Comparison of ENCODE assay signal across 16 mouse cellular contexts in the genomic region with DNA sequence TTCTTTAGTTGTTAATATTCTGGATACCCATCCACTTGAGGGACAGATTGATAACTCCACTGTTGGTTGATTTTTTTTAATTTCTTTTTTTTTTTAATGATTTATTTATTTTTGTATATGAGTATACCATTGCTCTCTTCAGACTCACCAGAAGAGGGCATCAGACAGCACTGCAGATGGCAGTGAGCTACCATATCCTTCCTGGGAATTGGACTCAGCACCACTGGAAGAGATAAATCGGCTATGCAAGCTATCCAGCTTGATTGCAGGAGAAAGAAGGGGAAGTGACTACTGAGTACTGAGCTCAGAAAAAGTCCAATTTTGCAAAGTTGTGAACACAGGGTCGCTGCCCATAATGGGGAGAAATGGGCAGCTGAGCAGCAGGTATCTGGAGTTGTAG. TPM values are rescaled to one million over a fixed set of nuclear protein-coding genes. Genes with fewer than 3 reads are reported as not detected.
DNase-seq lines count a peak whose midpoint lies in the region; TF ChIP-seq lines count a peak whose summit lies in the region.
"Not testable (repeated sequence)": the region's sequence is repeated elsewhere in the genome, so short reads cannot be mapped to it uniquely, and the experiment has no call there.
"Had no signal": no experiment of that assay in that cellular context is flagged by ENCODE, and none has a peak within 500 bp of the region (broad histone marks: within the 10 kb centered on the region; RNA-seq: fewer than 3 reads in every experiment).

No protein-coding gene starts in this region.

- not testable (repeated sequence) for H3K9ac ChIP-seq in CH12.LX (ENCODE audit: insufficient read depth, low read depth); ES-Bruce4 (ENCODE audit: low read depth, poor library complexity, severe bottlenecking)
- peak overlapping the region; percentile 32; the same call in 1 of the 2 replicates for H3K9ac ChIP-seq in ES-E14 (ENCODE audit: insufficient read depth, low read depth, low read length, poor library complexity, severe bottlenecking)

- in situ Hi-C loops in CH12.LX (cut with MboI; ENCODE audit: low pct_ligation_motif_present, low pct_unique_long_range_greater_than_20kb, low sequenced_read_pairs); ES-E14 (cut with MboI; ENCODE audit: low sequenced_read_pairs in 2 of 2, unreplicated experiment in 2 of 2): not testable (repeated sequence)

- not testable (repeated sequence) for H3K36me3 ChIP-seq in CH12.LX (replicated peaks in 1 of 2; ENCODE audit: control insufficient read depth in 1 of 2, insufficient read depth in 1 of 2, low read length in 1 of 2); ES-Bruce4 (ENCODE audit: control insufficient read depth, insufficient read depth, low read length, poor library complexity, severe bottlenecking); ES-E14 (ENCODE audit: control insufficient read depth, insufficient read depth, low read length, poor library complexity, severe bottlenecking)

- not testable (repeated sequence) for TF ChIP-seq RAD21 in CH12.LX (IDR thresholded peaks at IDR 0.05; ENCODE audit: low read depth, low read length)

- peak overlapping the region; percentile 23 to 59 (median 44) for H3K4me3 ChIP-seq in CH12.LX (replicated peaks in 1 of 3; ENCODE audit: low read depth in 2 of 3, low read length in 2 of 3, poor library complexity in 1 of 3)
- H3K4me3 ChIP-seq in ES-Bruce4 (ENCODE audit: low read depth, low read length): peak overlapping the region; percentile 58
- H3K4me3 ChIP-seq in ES-E14 (ENCODE audit: insufficient read depth in 1 of 2, low read depth in 1 of 2, low read length in 2 of 2, poor library complexity in 1 of 2, severe bottlenecking in 1 of 2): peak overlapping the region; percentile 62 to 89

- H3K9me3 ChIP-seq in CH12.LX (replicated peaks; ENCODE audit: low read length); ES-Bruce4 (replicated peaks; ENCODE audit: control insufficient read depth, insufficient read depth, low read length, poor library complexity, severe bottlenecking); ES-E14 (ENCODE audit: control insufficient read depth, insufficient read depth, low read depth, low read length): not testable (repeated sequence)

- peak overlapping the region; percentile 46 for H3K27ac ChIP-seq in CH12.LX (ENCODE audit: insufficient read depth, low read depth)
- peak overlapping the region; percentile 72 for H3K27ac ChIP-seq in ES-Bruce4 (ENCODE audit: insufficient read depth, low read length)
- H3K27ac ChIP-seq in ES-E14 (ENCODE audit: insufficient read depth, low read depth, low read length, poor library complexity, severe bottlenecking): peak overlapping the region; percentile 71; the same call in 1 of the 2 replicates

- not testable (repeated sequence) for TF ChIP-seq EP300 in CH12.LX (IDR thresholded peaks at IDR 0.05; ENCODE audit: low read length); ES-Bruce4 (IDR thresholded peaks at IDR 0.05; ENCODE audit: insufficient read depth, low read depth, low read length)

- dilution Hi-C loops in CH12.LX (cut with MboI; ENCODE audit: extremely low pct_ligation_motif_present, extremely low pct_unique_long_range_greater_than_20kb, low sequenced_read_pairs): not testable (repeated sequence)

- DNase-seq in 3T3-L1 (ENCODE audit: low read depth, low spot score) (peak; percentile 74), CH12.LX (ENCODE audit: extremely low read depth) (peak; percentile 29), ES-E14 (ENCODE audit: low read depth, low spot score) (peak; percentile 40), MN1 (ENCODE audit: low spot score) (peak; percentile 22), R1 (ENCODE audit: low read depth, low spot score) (peak; percentile 79), ZHBTc4 (ENCODE audit: low read depth, low spot score) (peak; percentile 71)

- peak overlapping the region; percentile 93 for H3K4me2 ChIP-seq in CH12.LX (ENCODE audit: insufficient read depth, low read depth, poor library complexity, severe bottlenecking)

- H3K27me3 ChIP-seq in CH12.LX (replicated peaks); ES-Bruce4 (ENCODE audit: control insufficient read depth, insufficient read depth, low read length, poor library complexity, severe bottlenecking): not testable (repeated sequence)

- not testable (repeated sequence) for TF ChIP-seq POLR2A in CH12.LX (IDR thresholded peaks at IDR 0.05; ENCODE audit: low read depth, low read length); ES-Bruce4 (IDR thresholded peaks at IDR 0.05; ENCODE audit: insufficient read depth, low read length)

- not testable (repeated sequence) for TF ChIP-seq CTCF in CH12.LX (conservative IDR thresholded peaks at IDR 0.05 in 1 of 2, IDR thresholded peaks at IDR 0.05 in 1 of 2; ENCODE audit: low read depth in 2 of 2, low read length in 2 of 2); ES-Bruce4 (IDR thresholded peaks at IDR 0.05; ENCODE audit: low read depth, low read length)

- not testable (repeated sequence) for H3K4me1 ChIP-seq in CH12.LX (ENCODE audit: control insufficient read depth in 1 of 2, insufficient read depth in 2 of 2); ES-Bruce4 (ENCODE audit: control insufficient read depth, insufficient read depth, low read length); ES-E14 (ENCODE audit: control insufficient read depth in 2 of 2, insufficient read depth in 2 of 2, low read length in 2 of 2, poor library complexity in 1 of 2)

- not testable (repeated sequence) for H3K79me2 ChIP-seq in CH12.LX (replicated peaks; ENCODE audit: control insufficient read depth, extremely low read depth, insufficient read depth, poor library complexity, severe bottlenecking)

TF ChIP-seq in CH12.LX, 34 proteins besides CTCF, POLR2A, EP300 and RAD21:
- 0 out of 2 replicates have a peak, but pooled peaks have one; percentile 1 for TF ChIP-seq TCF12 (IDR thresholded peaks at IDR 0.05; ENCODE audit: low read depth, low read length)

RNA-seq across cellular contexts. Expression of a gene that starts 0.5 kb away (rescaled TPM):
- total RNA-seq in CH12.LX (2012; rRNA removed) (5.1 and 8.5 TPM in 2 replicates), CH12.LX (2014; rRNA removed) (10.4 and 13.4 TPM in 2 replicates), ES-E14 (2012; rRNA removed) (33.2 and 34.1 TPM in 2 replicates)
- polyA plus RNA-seq in CH12.LX (2012; ENCODE audit: insufficient read length, low read depth) (6.0 and 6.5 TPM in 2 replicates), ES-Bruce4 (2011; ENCODE audit: insufficient read depth, insufficient read length, low read depth, missing spikeins) (13.8 and 14.8 TPM in 2 replicates)
- total RNA-seq: gastrocnemius, adult 18-20 months; gastrocnemius, adult 8-10 months had no signal
- polyA plus RNA-seq: embryonic facial prominence, embryonic 10.5 days; embryonic facial prominence, embryonic 12.5 days; embryonic facial prominence, embryonic 14.5 days; forebrain, embryonic 11.5 days; forebrain, embryonic 13.5 days; forebrain, embryonic 15.5 days; forebrain, postnatal 0 days had no signal

RNA-seq across cellular contexts. Expression of a gene that starts 1.5 kb away (rescaled TPM):
- total RNA-seq in CH12.LX (2012; rRNA removed) (3.3 and 3.8 TPM in 2 replicates), CH12.LX (2014; rRNA removed) (9.3 and 13.6 TPM in 2 replicates), ES-E14 (2012; rRNA removed) (11.2 and 14.4 TPM in 2 replicates)
- polyA plus RNA-seq in CH12.LX (2012; ENCODE audit: insufficient read length, low read depth) (8.7 and 9.4 TPM in 2 replicates), ES-Bruce4 (2011; ENCODE audit: insufficient read depth, insufficient read length, low read depth, missing spikeins) (17.5 and 20.9 TPM in 2 replicates)

RNA-seq across cellular contexts. Expression of a gene that starts 39.0 kb away (rescaled TPM):
- total RNA-seq in CH12.LX (2012; rRNA removed) (4.0 and 4.5 TPM in 2 replicates), CH12.LX (2014; rRNA removed) (5.4 and 6.8 TPM in 2 replicates), ES-E14 (2012; rRNA removed) (6.8 and 7.9 TPM in 2 replicates)
- polyA plus RNA-seq in CH12.LX (2012; ENCODE audit: insufficient read length, low read depth) (2.5 and 2.8 TPM in 2 replicates), ES-Bruce4 (2011; ENCODE audit: insufficient read depth, insufficient read length, low read depth, missing spikeins) (7.5 and 10.0 TPM in 2 replicates)

Comparison
In these comparisons a context has a peak if more than half of its experiments do, and no peak if none do; other contexts are left out.
1. Peak in every context shown above with its lines: DNase-seq, H3K4me3 ChIP-seq and H3K27ac ChIP-seq.
2. DNase-seq: peak in every context shown above with its lines; median percentile 79 in R1; 74 in 3T3-L1; 71 in ZHBTc4; 40 in ES-E14; 29 in CH12.LX; 22 in MN1.